Mouse (Mus musculus) spleen, adult 10 weeks (tissue): ENCODE measurements around the gene Arid2. TPM values are rescaled to one million over a fixed set of nuclear protein-coding genes. Genes with fewer than 3 reads are reported as not detected.

ENCODE experiments used
- polyA plus RNA-seq: library from polyadenylated mRNA; stranded (reverse); fragments of 350-450 nt; fragmentation: Illumina TruSeq; extraction: RNeasy Lipid Tissue Mini Kit (QIAGEN cat#74804); gene quantifications from one replicate; pipeline ENCODE4 v1.2.3, GENCODE M21; 2015; ENCODE audit warnings: low replicate concordance; ENCODE audit not compliant: insufficient read depth

The Arid2 gene
- polyA plus RNA-seq, result 31.1 TPM

DNA sequence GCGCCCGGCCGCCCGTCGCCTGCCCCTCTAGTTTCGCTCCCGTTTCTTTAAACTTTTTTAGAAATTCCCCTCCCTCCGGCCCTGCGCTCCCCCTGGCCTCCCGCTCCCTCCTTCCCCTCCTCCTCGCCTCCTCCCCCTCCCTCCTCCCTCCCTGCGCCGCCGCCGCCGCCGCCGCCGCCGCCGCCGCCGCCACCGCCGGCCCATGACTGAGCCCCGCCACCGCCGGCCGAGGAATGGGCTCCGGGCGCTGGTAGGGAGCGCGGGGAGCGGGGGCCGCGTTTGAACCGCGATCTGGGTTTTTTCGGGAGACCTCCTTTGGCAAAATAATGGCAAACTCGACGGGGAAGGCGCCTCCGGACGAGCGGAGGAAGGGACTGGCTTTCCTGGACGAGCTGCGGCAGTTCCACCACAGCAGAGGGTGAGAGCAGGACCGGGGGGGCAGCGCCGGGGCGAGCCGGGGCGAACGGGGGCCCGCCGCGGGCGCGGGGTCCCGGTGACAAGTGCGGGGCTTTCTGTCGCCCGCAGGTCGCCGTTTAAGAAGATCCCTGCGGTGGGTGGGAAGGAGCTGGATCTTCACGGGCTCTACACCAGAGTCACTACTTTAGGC is at the start of gene Arid2:
TSS of gene Arid2 (plus strand) at position 150 of the 607 bp plus-strand sequence.

Other genes with a start within 250 kb of the Arid2 start
- 100 TPM for gene Scaf11, start 173.3 kb downstream of the Arid2 start, polyA plus RNA-seq